Mouse (Mus musculus): Measurements from ENCODE around the gene Ppp5c.

GRCm38 (mm10) chr7:17050491-17050890 is 22.8 kb upstream of the Ppp5c start:
- TF ChIP-seq POLR2A (IDR thresholded peaks at IDR 0.05; ENCODE audit: low read depth, low read length) (no peak), CTCF (IDR thresholded peaks at IDR 0.05; ENCODE audit: borderline replicate concordance, insufficient read depth, low read length) (no peak)
